Mouse (Mus musculus) bone marrow, adult 2 months (tissue): ENCODE results near the gene Gm21874. TPM values are rescaled to one million over a fixed set of nuclear protein-coding genes. Genes with fewer than 3 reads are reported as not detected.
"Not testable (repeated sequence)": the region's sequence is repeated elsewhere in the genome, so short reads cannot be mapped to it uniquely, and the experiment has no call there.

Experiments used
- H3K27ac ChIP-seq: fragments of 200-500 bp; 2 replicates; pipeline ENCODE4 v1.5.1; 2012; ENCODE audit warnings: low read depth, mild to moderate bottlenecking, control low read depth, inconsistent platforms, low read length; ENCODE audit not compliant: control insufficient read depth, poor library complexity, insufficient read depth
- H3K4me1 ChIP-seq: fragments of 200-500 bp; 2 replicates; pipeline ENCODE4 v1.6.1; 2011; ENCODE audit warnings: low read length; ENCODE audit not compliant: control insufficient read depth, insufficient read depth
- H3K4me3 ChIP-seq: fragments of 200-500 bp; replicated peaks from 2 replicates; pipeline ENCODE3; 2011; ENCODE audit warnings: mild to moderate bottlenecking, low read depth, low read length, control low read depth; ENCODE audit not compliant: control insufficient read depth
- polyA plus RNA-seq: library from polyadenylated mRNA; stranded (reverse); fragments of >200 nt; gene quantifications from 2 replicates; pipeline ENCODE4 v1.2.4, GENCODE M21; 2011; ENCODE audit warnings: low replicate concordance; ENCODE audit not compliant: missing spikeins, insufficient read depth, insufficient read length

Gene Gm21874
- not detected in 2 replicates for polyA plus RNA-seq

GRCm38 (mm10) chrY:9416048-9416447 is at the start of gene Gm21874:
TSS of gene Gm21874 (minus strand) at chrY:9416148.
- H3K4me1 ChIP-seq, H3K27ac ChIP-seq: not testable (repeated sequence)

More at GRCm38 (mm10) chrY:9416048-9416447, at the start of gene Gm21874:
- not testable (repeated sequence) for H3K4me3 ChIP-seq

Other genes with a start within 250 kb of the Gm21874 start
- gene Gm21721, start 214.0 kb downstream of the Gm21874 start, polyA plus RNA-seq, result not detected in 2 replicates
- not detected in 2 replicates for gene Gm21812, start 69.0 kb downstream of the Gm21874 start, polyA plus RNA-seq